Mouse (Mus musculus) E14TG2a.4 (cell line): ENCODE data around the gene Fat3.

ENCODE experiments used
- CTCF ChIP-seq: conservative IDR thresholded peaks from 2 replicates; pipeline ENCODE4 v1.5.1; 2014; ENCODE audit warnings: low read length
- NANOG ChIP-seq: IDR thresholded peaks from 2 replicates; pipeline ENCODE4 v1.6.1; 2014; ENCODE audit warnings: borderline replicate concordance, low read length, mixed read lengths
- POU5F1 ChIP-seq: IDR thresholded peaks from 2 replicates; pipeline ENCODE4 v1.6.1; 2014; ENCODE audit warnings: low read length, borderline replicate concordance

- TF ChIP-seq NANOG (no peak), CTCF (no peak), POU5F1 (no peak)
These were observed 14.9 kb downstream of the Fat3 start for GRCm38 (mm10) chr9:16486229-16486628.
